ENCODE assay signal across 23 mouse cellular contexts in the genomic region with DNA sequence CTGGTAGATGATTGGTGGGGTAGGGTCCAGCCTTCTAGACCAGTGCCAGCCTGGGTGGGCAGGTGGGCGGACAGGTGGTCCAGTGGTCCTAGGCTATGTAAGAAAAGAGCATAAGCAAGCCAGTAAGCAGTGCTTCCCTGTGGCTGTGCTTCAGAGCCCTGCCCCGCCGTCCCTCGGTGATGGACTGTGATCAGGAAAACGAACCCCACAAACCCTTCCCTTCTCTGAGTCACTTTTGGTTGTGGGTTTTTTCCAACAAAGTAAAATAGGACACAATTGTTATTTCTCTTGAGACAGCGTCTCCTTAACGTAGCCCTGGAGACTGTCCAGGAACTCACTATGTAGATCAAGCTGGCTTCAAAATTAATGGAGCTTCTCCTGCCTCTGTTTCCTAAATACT. TPM values are rescaled to one million over a fixed set of nuclear protein-coding genes. Genes with fewer than 3 reads are reported as not detected.
"Had no signal": no experiment of that assay in that cellular context is flagged by ENCODE, and none has a peak within 500 bp of the region (broad histone marks: within the 10 kb centered on the region; RNA-seq: fewer than 3 reads in every experiment).

No protein-coding gene starts in this region.

- H3K27ac ChIP-seq: layer of hippocampus, adult 2 months; limb, embryonic 12.5 days; liver, embryonic 14.5 days; midbrain, embryonic 13.5 days; neural tube, embryonic 12.5 days; stomach, embryonic 15.5 days had no signal

- H3K9ac ChIP-seq: limb, embryonic 12.5 days; liver, embryonic 14.5 days; midbrain, embryonic 13.5 days; neural tube, embryonic 12.5 days; stomach, embryonic 15.5 days had no signal

- H3K4me1 ChIP-seq: limb, embryonic 12.5 days; neural tube, embryonic 12.5 days had no signal

- DNase-seq: kidney, adult 8-10 months; kidney, postnatal 4 days; liver; lung, adult 2 months; lung, postnatal 4 days; retina, postnatal 1 day; right cerebral cortex, postnatal 4 days; spleen, adult 18-20 months; thymus, adult 2 months; thymus, postnatal 25 days had no signal

- ATAC-seq: intestine, postnatal 0 days; lung, postnatal 0 days; midbrain, embryonic 13.5 days had no signal

- H3K9me3 ChIP-seq: limb, embryonic 12.5 days; midbrain, embryonic 13.5 days; neural tube, embryonic 12.5 days; stomach, embryonic 15.5 days had no signal

- H3K27me3 ChIP-seq: limb, embryonic 12.5 days; midbrain, embryonic 13.5 days; neural tube, embryonic 12.5 days; stomach, embryonic 15.5 days had no signal

- H3K4me2 ChIP-seq: limb, embryonic 12.5 days; midbrain, embryonic 13.5 days; neural tube, embryonic 12.5 days; stomach, embryonic 15.5 days had no signal

- H3K4me3 ChIP-seq: layer of hippocampus, adult 2 months; limb, embryonic 12.5 days; midbrain, embryonic 13.5 days; neural tube, embryonic 12.5 days; stomach, embryonic 15.5 days had no signal

RNA-seq across cellular contexts. Expression of a gene that starts 34.7 kb away (rescaled TPM):
- total RNA-seq: layer of hippocampus, adult 2 months; layer of hippocampus, postnatal 10 days; left cerebral cortex, postnatal 36 days; megakaryocyte-erythroid progenitor cell, adult 5-6 weeks; neutrophil, adult 5-6 weeks had no signal
- polyA plus RNA-seq: lung, adult 2 months; testis, adult 2 months; thymus, adult 2 months had no signal
